10 mouse cellular contexts compared by ENCODE assay signal in the genomic region with DNA sequence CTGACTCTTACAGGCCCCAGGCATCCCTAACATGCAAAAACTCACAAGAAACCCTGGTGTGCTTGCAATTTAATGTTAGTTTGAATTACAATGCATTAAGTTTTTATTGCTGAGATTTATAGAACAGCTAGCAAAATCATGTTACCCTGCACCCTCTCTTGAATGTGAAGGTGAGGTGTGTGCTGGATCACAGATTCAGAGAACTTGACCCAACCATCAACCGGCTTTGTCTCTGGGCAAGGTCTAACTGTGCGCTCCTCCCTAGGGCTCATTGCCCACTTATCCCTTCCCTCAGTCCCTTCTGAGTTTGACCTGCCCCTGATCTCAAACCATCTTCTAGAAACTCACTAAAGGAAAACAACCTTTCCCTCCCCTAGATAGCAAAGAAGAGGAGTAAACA. TPM values are rescaled to one million over a fixed set of nuclear protein-coding genes. Genes with fewer than 3 reads are reported as not detected.
DNase-seq lines count a peak whose midpoint lies in the region; ATAC-seq and TF ChIP-seq lines count a peak whose summit lies in the region.
"Had no signal": no experiment of that assay in that cellular context is flagged by ENCODE, and none has a peak within 500 bp of the region (broad histone marks: within the 10 kb centered on the region; RNA-seq: fewer than 3 reads in every experiment).

No protein-coding gene starts in this region.

- H3K36me3 ChIP-seq in lung, embryonic 14.5 days (ENCODE audit: insufficient read depth), result peaks cover 76% of the 10 kb centered on the region
- no peaks in the 10 kb centered on the region for H3K36me3 ChIP-seq in hindbrain, embryonic 16.5 days (ENCODE audit: control insufficient read depth, insufficient read depth, low read length)

- peaks cover 14% of the 10 kb centered on the region for H3K4me1 ChIP-seq in cerebellum, adult 2 months (ENCODE audit: control insufficient read depth, insufficient read depth, low read length)
- H3K4me1 ChIP-seq in lung, embryonic 14.5 days (ENCODE audit: insufficient read depth), result 0 out of 2 replicates have a peak, but pooled peaks cover 2% of the 10 kb centered on the region
- H3K4me1 ChIP-seq in hindbrain, embryonic 16.5 days (ENCODE audit: control insufficient read depth, insufficient read depth, low read depth, low read length), result peaks cover 21% of the 10 kb centered on the region

- DNase-seq in cerebellum, adult 2 months, result peak in 1 of 2 experiments; percentile 40
- peak; percentile 65 for DNase-seq in lung, embryonic 14.5 days
- no peak for DNase-seq in lung, adult 18-20 months
- DNase-seq in retina, postnatal 1 day, result peak; percentile 66
- no peak for DNase-seq in urinary bladder, postnatal 14 days (ENCODE audit: low spot score)
- no peak for DNase-seq in right cerebral cortex, postnatal 10 days (ENCODE audit: low spot score in 2 of 2)
- DNase-seq: B cell, adult 2 months; thymus, postnatal 14 days had no signal

- no peaks in the 10 kb centered on the region for H3K27me3 ChIP-seq in cerebellum, adult 2 months (ENCODE audit: control insufficient read depth, insufficient read depth, low read length)
- no peaks in the 10 kb centered on the region for H3K27me3 ChIP-seq in lung, embryonic 14.5 days (ENCODE audit: insufficient read depth, low read length)
- no peaks in the 10 kb centered on the region; the same call in 1 of the 2 replicates for H3K27me3 ChIP-seq in hindbrain, embryonic 16.5 days (replicated peaks; ENCODE audit: control insufficient read depth, insufficient read depth, low read length)

- peak overlapping the region; percentile 50; the same call in 1 of the 2 replicates for H3K27ac ChIP-seq in cerebellum, adult 2 months (ENCODE audit: insufficient read depth, low read length)
- H3K27ac ChIP-seq in lung, embryonic 14.5 days (ENCODE audit: low read depth), result peak overlapping the region; percentile 100
- H3K27ac ChIP-seq in hindbrain, embryonic 16.5 days (ENCODE audit: low read depth, low read length), result peak overlapping the region; percentile 91

- TF ChIP-seq CTCF in cerebellum, adult 2 months (IDR thresholded peaks at IDR 0.05; ENCODE audit: borderline replicate concordance, insufficient read depth, low read depth, low read length), result no peak
- no peak for TF ChIP-seq CTCF in lung, embryonic 14.5 days (IDR thresholded peaks at IDR 0.05; ENCODE audit: low read depth)

- TF ChIP-seq POLR2A in cerebellum, adult 2 months (IDR thresholded peaks at IDR 0.05; ENCODE audit: borderline replicate concordance, insufficient read depth, low read length), result no peak

- H3K4me3 ChIP-seq in cerebellum, adult 2 months (replicated peaks; ENCODE audit: insufficient read depth, low read depth, low read length), result peak overlapping the region; percentile 29
- H3K4me3 ChIP-seq in lung, embryonic 14.5 days (ENCODE audit: low read depth, low read length), result peak overlapping the region; percentile 62
- H3K4me3 ChIP-seq in hindbrain, embryonic 16.5 days (ENCODE audit: low read length), result peak overlapping the region; percentile 75

- no peak for ATAC-seq in cerebellum, adult (ENCODE audit: insufficient number of reproducible peaks, low FRiP score, low TSS enrichment)
- ATAC-seq in lung, embryonic 14.5 days (ENCODE audit: insufficient read depth), result no peak
- no peak for ATAC-seq in hindbrain, embryonic 16.5 days

- WGBS in cerebellum, adult 2 months, result 10% methylated on average over 2 of the region's 2 CpGs
- 27% methylated on average over 2 of the region's 2 CpGs for WGBS in lung, embryonic 14.5 days
- 21% methylated on average over 2 of the region's 2 CpGs for WGBS in hindbrain, embryonic 16.5 days

- peak overlapping the region; percentile 62 for H3K4me2 ChIP-seq in lung, embryonic 14.5 days
- H3K4me2 ChIP-seq in hindbrain, embryonic 16.5 days (ENCODE audit: low read length), result peak overlapping the region; percentile 71

- H3K9ac ChIP-seq in lung, embryonic 14.5 days, result peak overlapping the region; percentile 86
- peak overlapping the region; percentile 93 for H3K9ac ChIP-seq in hindbrain, embryonic 16.5 days (ENCODE audit: low read depth, low read length)

- H3K9me3 ChIP-seq in lung, embryonic 14.5 days (ENCODE audit: low read depth, low read length), result no peaks in the 10 kb centered on the region
- H3K9me3 ChIP-seq in hindbrain, embryonic 16.5 days (ENCODE audit: control insufficient read depth, low read length), result no peaks in the 10 kb centered on the region

RNA-seq across cellular contexts. Expression of gene Meis1, which starts 6.8 kb away (rescaled TPM):
- 45.9 and 46.3 TPM in 2 replicates for polyA plus RNA-seq in cerebellum, adult 2 months (2012; rRNA removed)
- 122 and 132 TPM in 2 replicates for polyA plus RNA-seq in lung, embryonic 14.5 days (2014; fragmentation: Nextera tagmentation; extraction: Ambion mirVana)
- polyA plus RNA-seq in hindbrain, embryonic 16.5 days (2015; fragmentation: Nextera tagmentation; extraction: Ambion mirVana), result 182 and 183 TPM in 2 replicates

Comparison
In these comparisons a context has a peak if more than half of its experiments do, and no peak if none do; other contexts are left out.
1. DNase-seq: peak in lung, embryonic 14.5 days (single experiment) and retina, postnatal 1 day (single experiment); none in lung, adult 18-20 months (0 of 2), urinary bladder, postnatal 14 days (single experiment) and right cerebral cortex, postnatal 10 days (0 of 2).
2. H3K27ac ChIP-seq: peak in every context shown above with its lines; median percentile 100 in lung, embryonic 14.5 days; 91 in hindbrain, embryonic 16.5 days; 50 in cerebellum, adult 2 months.
3. Peak in every context shown above with its lines, with median percentiles within 50 percentile points of each other: H3K4me3 ChIP-seq.